Mouse (Mus musculus) liver, embryonic 14.5 days (tissue): ENCODE measurements around the gene Sypl2. TPM values are rescaled to one million over a fixed set of nuclear protein-coding genes. Genes with fewer than 3 reads are reported as not detected.

Source experiments
- ATAC-seq: fragments of 200-750 bp; cut with Nextera tagmentation; 2 replicates; pipeline ENCODE4 v1.8.0; 2017; ENCODE audit warnings: moderate number of reproducible peaks, mild to moderate bottlenecking, moderate library complexity; ENCODE audit not compliant: insufficient read depth
- DNase-seq, 3 experiments: peaks; one replicate each; pipeline ENCODE4 v3.0.0-alpha.2; 2012 to 2013; ENCODE audit warnings: low read depth in 3 of 3, low spot score in 3 of 3
- H3K27ac ChIP-seq: fragments of 300-500 bp; sonication (generic); 2 replicates; pipeline ENCODE4 v1.5.1; 2014; ENCODE audit warnings: moderate library complexity, mild to moderate bottlenecking, control low read depth, inconsistent platforms
- H3K27me3 ChIP-seq: fragments of 300-500 bp; sonication (generic); 2 replicates; pipeline ENCODE4 v1.6.1; 2014; ENCODE audit warnings: mild to moderate bottlenecking, low read length, moderate library complexity; ENCODE audit not compliant: control insufficient read depth, insufficient read depth
- H3K36me3 ChIP-seq: fragments of 300-500 bp; sonication (generic); replicated peaks from 2 replicates; pipeline ENCODE4 v1.6.1; 2014; ENCODE audit warnings: low read depth; ENCODE audit not compliant: control insufficient read depth, insufficient read depth
- H3K4me1 ChIP-seq, 2 experiments: fragments of 200-500 bp in 1 of 2; fragments of 300-500 bp in 1 of 2; sonication (generic) in 1 of 2; replicated peaks; 2 replicates each; pipeline ENCODE4 v1.6.1; 2012 to 2014; ENCODE audit warnings: antibody characterized with exemption in 1 of 2, inconsistent platforms in 1 of 2, low read length in 1 of 2; ENCODE audit not compliant: control insufficient read depth in 2 of 2, insufficient read depth in 2 of 2
- H3K4me2 ChIP-seq: fragments of 300-500 bp; sonication (generic); 2 replicates; pipeline ENCODE4 v1.6.1; 2014; ENCODE audit warnings: low read depth, mild to moderate bottlenecking, control low read depth, moderate library complexity
- H3K4me3 ChIP-seq, 2 experiments: fragments of 200-500 bp in 1 of 2; fragments of 300-500 bp in 1 of 2; sonication (generic) in 1 of 2; 2 replicates each; pipeline ENCODE4 v1.5.1; 2012 to 2014; ENCODE audit warnings: low read depth in 2 of 2, low read length in 2 of 2, mild to moderate bottlenecking in 2 of 2, control low read depth in 1 of 2, inconsistent platforms in 1 of 2, moderate library complexity in 1 of 2; ENCODE audit not compliant: insufficient read depth in 1 of 2
- H3K9ac ChIP-seq: fragments of 300-500 bp; sonication (generic); replicated peaks from 2 replicates; pipeline ENCODE4 v1.6.1; 2014; ENCODE audit warnings: mild to moderate bottlenecking, control low read depth, moderate library complexity
- H3K9me3 ChIP-seq: fragments of 300-500 bp; sonication (generic); 2 replicates; pipeline ENCODE4 v1.6.1; 2016; ENCODE audit warnings: low read length, mixed read lengths; ENCODE audit not compliant: control insufficient read depth
- CTCF ChIP-seq: IDR thresholded peaks from 2 replicates; pipeline ENCODE4 v1.5.1; 2016; ENCODE audit warnings: antibody characterized with exemption, low read depth, control low read depth
- EP300 ChIP-seq: IDR thresholded peaks from 2 replicates; pipeline ENCODE4 v1.6.1; 2016; ENCODE audit warnings: antibody characterized with exemption, low read depth
- WGBS: fragments of 180-500 bp; shearing (Covaris S2); extraction: QIAGEN DNeasy Blood & Tissue Kit; methylation state at CpG from one replicate; pipeline ENCODE4 v1.1.7; 2014; ENCODE audit not compliant: insufficient replicate concordance; 5-methylcytosine and 5-hydroxymethylcytosine counted together
- polyA plus RNA-seq, 2 experiments: library from polyadenylated mRNA; depleted of rRNA in 1 of 2; stranded (reverse) in 1 of 2; unstranded in 1 of 2; fragments of >200 nt; fragmentation: Nextera tagmentation in 1 of 2; extraction: Ambion mirVana in 1 of 2; gene quantifications; 2 replicates each; pipeline versions ENCODE4 v1.2.1 to v1.2.3; 2012 to 2014

The Sypl2 gene
- polyA plus RNA-seq, 2 experiments: 0.02 TPM; not detected in 1

DNA sequence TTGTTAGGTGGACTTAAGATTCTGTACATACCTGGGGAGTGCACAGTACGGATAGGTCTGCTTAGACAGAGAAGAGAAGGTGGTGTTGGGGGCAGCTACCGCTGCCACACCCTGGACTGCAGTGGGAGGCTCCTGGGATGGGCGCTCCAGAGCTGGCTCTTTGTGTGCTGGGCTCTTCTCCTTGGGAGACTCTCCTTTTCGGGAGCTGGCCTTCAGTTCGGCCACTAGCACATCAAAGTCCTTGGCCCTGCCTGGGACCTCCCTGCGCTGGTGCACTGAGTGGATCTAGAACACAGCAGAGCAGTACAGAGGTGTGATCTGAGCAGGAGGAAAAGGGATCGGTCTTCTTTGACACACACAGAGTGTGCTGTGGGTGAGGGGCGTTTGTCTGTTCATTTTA is 20.8 kb downstream of the Sypl2 start:
- H3K4me3 ChIP-seq: no peak overlapping the region
- peaks cover 7 to 14% of the 10 kb centered on the region in 2 experiments; a peak in 3 of 4 replicates for H3K4me1 ChIP-seq
- H3K9me3 ChIP-seq: no peaks in the 10 kb centered on the region
- ATAC-seq (no peak), DNase-seq (no peak)
- H3K36me3 ChIP-seq: no peaks in the 10 kb centered on the region
- H3K27ac ChIP-seq: no peak overlapping the region
- 84% methylated on average over 8 of the region's 8 CpGs for WGBS
- no peak overlapping the region for H3K4me2 ChIP-seq
- H3K27me3 ChIP-seq: no peaks in the 10 kb centered on the region
- TF ChIP-seq EP300 (no peak), CTCF (no peak)
- H3K9ac ChIP-seq: no peak overlapping the region

DNA sequence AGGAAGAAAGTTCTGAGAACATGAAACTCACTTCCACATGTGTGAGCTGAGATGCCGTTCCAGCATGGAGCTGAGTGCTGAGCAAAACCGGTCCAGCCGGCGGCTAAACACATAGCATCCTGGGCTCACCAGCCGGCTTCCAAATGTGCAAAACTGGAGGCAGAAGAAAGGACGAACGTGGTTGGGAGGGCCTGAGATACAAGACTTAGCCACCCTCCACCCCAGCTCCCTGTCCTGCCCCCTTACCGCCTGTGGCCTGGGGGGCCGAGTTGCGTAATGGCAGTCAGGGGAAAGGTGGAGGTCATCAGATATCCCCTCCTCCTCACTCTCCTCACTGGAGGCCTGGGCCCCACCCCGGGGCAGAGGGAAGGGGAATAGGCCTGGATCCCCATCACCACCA is 22.0 kb downstream of the Sypl2 start:
- Histone ChIP-seq H3K36me3 (no peaks in the 10 kb centered on the region), H3K27me3 (no peaks in the 10 kb centered on the region), H3K9ac (no peak overlapping the region), H3K4me3 (no peak overlapping the region), H3K4me2 (no peak overlapping the region), H3K4me1 (peaks cover 12 to 15% of the 10 kb centered on the region in 2 experiments), H3K9me3 (no peaks in the 10 kb centered on the region), H3K27ac (no peak overlapping the region)
- DNase-seq (no peak), ATAC-seq (no peak)
- no peak for TF ChIP-seq EP300
- 75% methylated on average over 11 of the region's 11 CpGs for WGBS

DNA sequence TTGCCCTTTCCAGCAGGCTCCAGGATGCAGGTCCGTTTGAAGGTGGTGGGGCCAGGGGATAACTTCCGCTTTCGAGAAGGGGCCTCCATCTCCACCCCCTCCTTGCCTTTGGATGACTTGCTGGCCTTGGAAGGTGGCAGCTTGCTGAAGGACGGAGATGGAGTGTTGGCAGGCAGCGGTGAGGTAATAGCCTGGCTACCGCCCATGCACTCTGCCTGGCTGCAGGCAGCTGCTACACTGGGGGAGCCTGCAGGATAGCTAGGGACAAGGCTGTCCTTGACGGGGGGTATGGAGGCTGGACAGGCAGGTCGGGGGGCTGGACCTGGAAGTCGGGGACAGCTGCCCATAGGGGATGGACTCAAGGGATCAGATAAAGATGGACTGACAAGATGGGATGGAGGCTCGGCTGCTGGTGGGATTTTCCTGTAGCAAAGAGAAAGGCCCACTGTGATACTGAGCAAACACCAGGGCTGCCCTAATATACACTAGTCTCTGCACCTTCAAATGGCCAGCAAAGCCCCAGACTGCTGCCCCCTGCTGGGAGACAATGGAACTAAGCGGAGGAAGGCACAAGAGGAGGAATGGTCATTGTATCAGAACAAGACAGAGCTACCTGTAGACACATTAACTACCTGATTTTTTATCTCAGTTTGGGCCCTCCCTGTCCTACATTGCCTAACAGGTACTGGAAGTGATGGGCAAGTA is 22.7 kb downstream of the Sypl2 start:
- Histone ChIP-seq H3K36me3 (no peaks in the 10 kb centered on the region), H3K27me3 (no peaks in the 10 kb centered on the region), H3K9me3 (no peaks in the 10 kb centered on the region), H3K27ac (no peak overlapping the region), H3K4me1 (peaks cover 9 to 11% of the 10 kb centered on the region in 2 experiments), H3K4me3 (no peak overlapping the region), H3K4me2 (no peak overlapping the region), H3K9ac (no peak overlapping the region)
- DNase-seq: peak; percentile 40 to 55 (median 49)
- TF ChIP-seq EP300 (no peak), CTCF (peak; percentile 95)
- no peak for ATAC-seq
- WGBS: 68% methylated on average over 11 of the region's 11 CpGs

DNA sequence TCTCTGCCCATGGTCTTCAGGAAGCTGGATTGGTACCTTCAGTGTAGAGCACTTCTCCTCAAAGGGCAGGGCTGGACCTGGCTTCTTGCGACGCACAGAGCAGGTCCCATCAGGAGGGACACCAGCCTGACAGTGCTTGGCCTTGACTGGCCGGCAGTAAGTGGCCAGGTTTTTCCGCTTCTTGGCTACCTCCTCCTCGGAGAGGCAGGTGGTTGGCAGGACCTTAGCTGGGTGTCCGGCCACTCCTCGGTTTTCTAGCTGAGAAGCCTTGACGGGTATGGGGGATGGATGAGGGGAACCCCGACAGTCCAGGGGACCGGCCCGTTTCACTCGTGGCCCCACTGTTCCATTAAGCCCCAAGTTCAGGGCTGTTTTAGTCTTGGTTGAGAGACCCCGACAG is 23.2 kb downstream of the Sypl2 start:
- Histone ChIP-seq H3K4me2 (no peak overlapping the region), H3K4me3 (no peak overlapping the region), H3K4me1 (peaks cover 9 to 11% of the 10 kb centered on the region in 2 experiments), H3K36me3 (no peaks in the 10 kb centered on the region), H3K9ac (no peak overlapping the region), H3K27ac (no peak overlapping the region), H3K27me3 (no peaks in the 10 kb centered on the region), H3K9me3 (no peaks in the 10 kb centered on the region)
- 85% methylated on average over 13 of the region's 13 CpGs for WGBS
- DNase-seq: no peak
- TF ChIP-seq EP300: no peak
- no peak for TF ChIP-seq CTCF
- ATAC-seq: no peak

DNA sequence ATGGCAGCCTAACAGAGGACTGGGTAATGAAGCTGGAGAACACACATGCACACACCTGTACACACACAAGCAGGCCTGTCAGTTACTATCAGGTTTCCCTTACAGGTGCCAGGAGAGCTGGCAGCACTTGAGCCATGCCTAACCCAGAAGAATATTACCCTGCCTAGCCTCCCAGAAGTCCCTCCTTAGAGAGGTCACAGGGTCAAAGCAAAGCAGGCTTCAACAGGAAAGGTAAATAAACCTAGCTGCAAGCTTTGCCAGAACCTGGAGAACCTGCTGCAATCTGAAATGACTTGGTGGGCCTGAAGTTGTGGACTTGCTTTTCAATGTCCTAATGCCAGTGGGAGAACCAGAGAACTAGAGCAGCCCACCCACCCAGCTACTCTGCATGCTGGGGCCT is 23.9 kb downstream of the Sypl2 start:
- Histone ChIP-seq H3K4me2 (no peak overlapping the region), H3K27ac (no peak overlapping the region), H3K27me3 (no peaks in the 10 kb centered on the region), H3K9me3 (no peaks in the 10 kb centered on the region), H3K4me3 (no peak overlapping the region), H3K9ac (no peak overlapping the region), H3K36me3 (no peaks in the 10 kb centered on the region), H3K4me1 (peaks cover 9 to 11% of the 10 kb centered on the region in 2 experiments)
- no peak for DNase-seq
- TF ChIP-seq CTCF (no peak), EP300 (no peak)
- no peak for ATAC-seq
